Mouse (Mus musculus) neural tube, embryonic 11.5 days (tissue): ENCODE measurements around the gene Lrrc8b. TPM values are rescaled to one million over a fixed set of nuclear protein-coding genes. Genes with fewer than 3 reads are reported as not detected.

ENCODE experiments used
- ATAC-seq: fragments of 200-750 bp; cut with Nextera tagmentation; 2 replicates; pipeline ENCODE4 v1.8.0; 2017; ENCODE audit warnings: moderate number of reproducible peaks, mild to moderate bottlenecking, moderate TSS enrichment, moderate library complexity; ENCODE audit not compliant: insufficient read depth, low FRiP score, low TSS enrichment
- DNase-seq: peaks from one replicate; pipeline ENCODE4 v3.0.0-alpha.2; 2015; ENCODE audit warnings: low spot score
- H3K27ac ChIP-seq: fragments of 300-500 bp; sonication (generic); 2 replicates; pipeline ENCODE4 v1.5.1; 2014; ENCODE audit warnings: low read depth, mild to moderate bottlenecking, low read length
- H3K27me3 ChIP-seq: fragments of 300-500 bp; sonication (generic); 2 replicates; pipeline ENCODE4 v1.6.1; 2014; ENCODE audit warnings: mild to moderate bottlenecking, low read length, mixed read lengths; ENCODE audit not compliant: control insufficient read depth, insufficient read depth
- H3K36me3 ChIP-seq: fragments of 300-500 bp; sonication (generic); 2 replicates; pipeline ENCODE4 v1.6.1; 2014; ENCODE audit warnings: mild to moderate bottlenecking, low read length, moderate library complexity, mixed read lengths; ENCODE audit not compliant: control insufficient read depth, insufficient read depth
- H3K4me1 ChIP-seq: fragments of 300-500 bp; sonication (generic); 2 replicates; pipeline ENCODE4 v1.6.1; 2014; ENCODE audit warnings: low read length, mixed read lengths; ENCODE audit not compliant: control insufficient read depth, insufficient read depth
- H3K4me2 ChIP-seq: fragments of 300-500 bp; sonication (generic); 2 replicates; pipeline ENCODE4 v1.6.1; 2014; ENCODE audit warnings: low read depth, mild to moderate bottlenecking, moderate library complexity
- H3K4me3 ChIP-seq: fragments of 300-500 bp; sonication (generic); 2 replicates; pipeline ENCODE4 v1.5.1; 2014; ENCODE audit warnings: low read depth, low read length
- H3K9ac ChIP-seq: fragments of 300-500 bp; sonication (generic); 2 replicates; pipeline ENCODE4 v1.6.1; 2014; ENCODE audit warnings: mild to moderate bottlenecking, low read length
- H3K9me3 ChIP-seq: fragments of 300-500 bp; sonication (generic); 2 replicates; pipeline ENCODE4 v1.6.1; 2016; ENCODE audit warnings: low read length; ENCODE audit not compliant: control insufficient read depth
- WGBS: fragments of 180-500 bp; shearing (Covaris S2); extraction: QIAGEN DNeasy Blood & Tissue Kit; methylation state at CpG from one replicate; pipeline ENCODE4 v1.1.7; 2014; 5-methylcytosine and 5-hydroxymethylcytosine counted together
- polyA plus RNA-seq: library from polyadenylated mRNA; unstranded; fragments of >200 nt; fragmentation: Nextera tagmentation; extraction: Ambion mirVana; gene quantifications from 2 replicates; pipeline ENCODE4 v1.2.1, GENCODE M21; 2014

Gene Lrrc8b
- polyA plus RNA-seq, 1 experiment from 2014 or later = 14.8 TPM

GRCm38 (mm10) chr5:105526107-105526645, 110.6 kb downstream of the Lrrc8b start:
- Histone ChIP-seq H3K4me1 (no peaks in the 10 kb centered on the region), H3K4me3 (no peak overlapping the region), H3K27ac (no peak overlapping the region), H3K4me2 (no peak overlapping the region), H3K9me3 (no peaks in the 10 kb centered on the region), H3K27me3 (no peaks in the 10 kb centered on the region), H3K9ac (no peak overlapping the region), H3K36me3 (no peaks in the 10 kb centered on the region)
- no peak for DNase-seq
- WGBS = 92% methylated on average over 4 of the region's 4 CpGs
- ATAC-seq = no peak

GRCm38 (mm10) chr5:105526766-105527165, 111.2 kb downstream of the Lrrc8b start:
- H3K27me3 ChIP-seq = no peaks in the 10 kb centered on the region

GRCm38 (mm10) chr5:105527477-105528331, 112.1 kb downstream of the Lrrc8b start:
- Histone ChIP-seq H3K27me3 (no peaks in the 10 kb centered on the region), H3K9ac (no peak overlapping the region), H3K9me3 (no peaks in the 10 kb centered on the region), H3K36me3 (no peaks in the 10 kb centered on the region), H3K27ac (no peak overlapping the region), H3K4me3 (no peak overlapping the region), H3K4me1 (no peaks in the 10 kb centered on the region), H3K4me2 (no peak overlapping the region)
- no peak for DNase-seq
- WGBS = 90% methylated on average over 23 of the region's 23 CpGs
- ATAC-seq = no peak

More at GRCm38 (mm10) chr5:105526766-105527165, 111.2 kb downstream of the Lrrc8b start:
- H3K4me1 ChIP-seq = no peaks in the 10 kb centered on the region
- no peak overlapping the region for H3K4me2 ChIP-seq
- 92% methylated on average over 9 of the region's 9 CpGs for WGBS
- no peak overlapping the region for H3K27ac ChIP-seq
- H3K9me3 ChIP-seq = no peaks in the 10 kb centered on the region
- ATAC-seq = no peak
- no peaks in the 10 kb centered on the region for H3K36me3 ChIP-seq
- no peak for DNase-seq
- no peak overlapping the region for H3K4me3 ChIP-seq
- no peak overlapping the region for H3K9ac ChIP-seq

GRCm38 (mm10) chr5:105530576-105530975, 115.0 kb downstream of the Lrrc8b start:
- DNase-seq (no peak), ATAC-seq (no peak)
- no peaks in the 10 kb centered on the region for H3K4me1 ChIP-seq
- no peak overlapping the region for H3K4me3 ChIP-seq
- no peaks in the 10 kb centered on the region for H3K9me3 ChIP-seq
- 81% methylated on average over 6 of the region's 6 CpGs for WGBS
- H3K27me3 ChIP-seq = no peaks in the 10 kb centered on the region
- no peak overlapping the region for H3K9ac ChIP-seq
- H3K4me2 ChIP-seq = no peak overlapping the region
- H3K36me3 ChIP-seq = no peaks in the 10 kb centered on the region
- H3K27ac ChIP-seq = no peak overlapping the region

GRCm38 (mm10) chr5:105535186-105535585, 119.6 kb downstream of the Lrrc8b start:
- Histone ChIP-seq H3K27me3 (no peaks in the 10 kb centered on the region), H3K4me3 (no peak overlapping the region), H3K4me2 (no peak overlapping the region), H3K9me3 (no peaks in the 10 kb centered on the region), H3K36me3 (no peaks in the 10 kb centered on the region), H3K4me1 (no peaks in the 10 kb centered on the region), H3K27ac (no peak overlapping the region), H3K9ac (no peak overlapping the region)
- WGBS = 96% methylated on average over 3 of the region's 3 CpGs
- ATAC-seq (no peak), DNase-seq (no peak)

- WGBS = 92% methylated on average over 2 of the region's 2 CpGs
- DNase-seq (no peak), ATAC-seq (no peak)
- H3K4me1 ChIP-seq = no peaks in the 10 kb centered on the region
- H3K9ac ChIP-seq = no peak overlapping the region
- H3K27me3 ChIP-seq = no peaks in the 10 kb centered on the region
- no peak overlapping the region for H3K4me3 ChIP-seq
- no peaks in the 10 kb centered on the region for H3K9me3 ChIP-seq
- H3K4me2 ChIP-seq = no peak overlapping the region
- H3K36me3 ChIP-seq = no peaks in the 10 kb centered on the region
- H3K27ac ChIP-seq = no peak overlapping the region
Observed at GRCm38 (mm10) chr5:105536172-105536571, 120.6 kb downstream of the Lrrc8b start.

- Histone ChIP-seq H3K4me2 (no peak overlapping the region), H3K36me3 (no peaks in the 10 kb centered on the region), H3K27me3 (no peaks in the 10 kb centered on the region), H3K9ac (no peak overlapping the region), H3K9me3 (no peaks in the 10 kb centered on the region), H3K4me1 (no peaks in the 10 kb centered on the region), H3K27ac (no peak overlapping the region), H3K4me3 (no peak overlapping the region)
- no peak for DNase-seq
- ATAC-seq = no peak
- 81% methylated on average over 11 of the region's 11 CpGs for WGBS
Observed at GRCm38 (mm10) chr5:105537101-105537723, 121.6 kb downstream of the Lrrc8b start.
